Mouse (Mus musculus) cortical plate, adult 2 months (tissue): ENCODE measurements around the gene Ralgps2.

ENCODE experiments used
- CTCF ChIP-seq: fragments of 200-500 bp; IDR thresholded peaks from 2 replicates; pipeline ENCODE4 v1.5.1; 2011; ENCODE audit warnings: mild to moderate bottlenecking, control low read depth, low read length; ENCODE audit not compliant: insufficient read depth; ENCODE audit errors: extremely low read depth
- POLR2A ChIP-seq: fragments of 200-500 bp; IDR thresholded peaks from 2 replicates; pipeline ENCODE4 v1.6.1; 2011; ENCODE audit warnings: mild to moderate bottlenecking, low read length, control low read depth; ENCODE audit not compliant: insufficient read depth; ENCODE audit errors: extremely low read depth

GRCm38 (mm10) chr1:156888830-156889229 lies 50.6 kb downstream of the Ralgps2 start:
- no peak for TF ChIP-seq CTCF
- no peak for TF ChIP-seq POLR2A
